Mouse (Mus musculus) megakaryocyte, embryonic 14.5 days (primary cell): Measurements from ENCODE around the gene Anxa7. TPM values are rescaled to one million over a fixed set of nuclear protein-coding genes. Genes with fewer than 3 reads are reported as not detected.

Experiments
- H3K27me3 ChIP-seq: replicated peaks from 2 replicates; pipeline ENCODE3; 2012; ENCODE audit warnings: inconsistent platforms
- H3K36me3 ChIP-seq: replicated peaks from 2 replicates; pipeline ENCODE3; 2012; ENCODE audit warnings: low read length, inconsistent platforms, mixed read lengths
- H3K4me1 ChIP-seq: 2 replicates; pipeline ENCODE4 v1.6.1; 2012; ENCODE audit warnings: inconsistent platforms
- H3K4me3 ChIP-seq: replicated peaks from 2 replicates; pipeline ENCODE3; 2012; ENCODE audit warnings: moderate library complexity, mild to moderate bottlenecking, inconsistent platforms
- H3K9me3 ChIP-seq: 2 replicates; pipeline ENCODE4 v1.6.1; 2012; ENCODE audit warnings: inconsistent platforms
- FLI1 ChIP-seq: IDR thresholded peaks from 2 replicates; pipeline ENCODE4 v1.6.1; 2012; ENCODE audit warnings: low read length, inconsistent platforms, mixed read lengths
- GATA1 ChIP-seq: IDR thresholded peaks from 3 replicates; pipeline ENCODE4 v1.6.1; 2012; ENCODE audit warnings: mixed read lengths, low read length, inconsistent platforms, borderline replicate concordance
- polyA plus RNA-seq: library from polyadenylated mRNA; stranded (reverse); fragments of >175 nt; gene quantifications from 2 replicates; pipeline ENCODE4 v1.2.3, GENCODE M21; 2012; ENCODE audit warnings: low replicate concordance; ENCODE audit not compliant: insufficient read depth

Anxa7 gene
- 37.0 and 167 TPM in 2 replicates for polyA plus RNA-seq

- no peak for TF ChIP-seq FLI1
- TF ChIP-seq GATA1 = no peak
- Histone ChIP-seq H3K4me3 (peak within 1 kb of the TSS; percentile 99), H3K36me3 (peaks cover 37% of the 10 kb centered on the region), H3K9me3 (no peaks in the 10 kb centered on the region), H3K27me3 (no peaks in the 10 kb centered on the region), H3K4me1 (peaks cover 51% of the 10 kb centered on the region)
Measured at GRCm38 (mm10) chr14:20479291-20480194, at the start of gene Anxa7. Gene Anxa7, minus strand, starts transcription at chr14:20480133.

- Histone ChIP-seq H3K36me3 (peaks cover 33% of the 10 kb centered on the region), H3K4me3 (no peak overlapping the region), H3K4me1 (peaks cover 2% of the 10 kb centered on the region; the same call in 1 of the 2 replicates), H3K27me3 (no peaks in the 10 kb centered on the region), H3K9me3 (no peaks in the 10 kb centered on the region)
- TF ChIP-seq GATA1 = no peak
- TF ChIP-seq FLI1 = no peak
Measured at GRCm38 (mm10) chr14:20529643-20530042, 49.7 kb upstream of the Anxa7 start.

- no peak overlapping the region for H3K4me3 ChIP-seq
- H3K4me1 ChIP-seq = no peaks in the 10 kb centered on the region
- H3K9me3 ChIP-seq = no peaks in the 10 kb centered on the region
- H3K36me3 ChIP-seq = peaks cover 78% of the 10 kb centered on the region
- no peaks in the 10 kb centered on the region for H3K27me3 ChIP-seq
- TF ChIP-seq GATA1 (no peak), FLI1 (no peak)
Measured at GRCm38 (mm10) chr14:20520179-20520578, 40.2 kb upstream of the Anxa7 start.

GRCm38 (mm10) chr14:20508424-20508823, 28.5 kb upstream of the Anxa7 start:
- TF ChIP-seq GATA1 = no peak
- TF ChIP-seq FLI1 = no peak
- no peaks in the 10 kb centered on the region for H3K9me3 ChIP-seq

GRCm38 (mm10) chr14:20502966-20503365, 23.0 kb upstream of the Anxa7 start:
- Histone ChIP-seq H3K27me3 (no peaks in the 10 kb centered on the region), H3K36me3 (peaks cover 44% of the 10 kb centered on the region), H3K4me3 (no peak overlapping the region), H3K4me1 (peaks cover 9% of the 10 kb centered on the region), H3K9me3 (no peaks in the 10 kb centered on the region)
- TF ChIP-seq GATA1 = no peak
- no peak for TF ChIP-seq FLI1

More at GRCm38 (mm10) chr14:20508424-20508823, 28.5 kb upstream of the Anxa7 start:
- peaks cover 51% of the 10 kb centered on the region for H3K36me3 ChIP-seq
- H3K4me3 ChIP-seq = peak overlapping the region; percentile 21
- no peaks in the 10 kb centered on the region for H3K27me3 ChIP-seq
- peaks cover 4% of the 10 kb centered on the region; the same call in 1 of the 2 replicates for H3K4me1 ChIP-seq

GRCm38 (mm10) chr14:20499982-20500381, 20.0 kb upstream of the Anxa7 start:
- TF ChIP-seq FLI1 (no peak), GATA1 (no peak)
- peaks cover 55% of the 10 kb centered on the region for H3K36me3 ChIP-seq

GRCm38 (mm10) chr14:20496603-20497002, 16.7 kb upstream of the Anxa7 start, which contains the start of gene Mss51:
Gene Mss51, minus strand, starts transcription at chr14:20496901.
- peaks cover 79% of the 10 kb centered on the region for H3K36me3 ChIP-seq
- TF ChIP-seq FLI1 = no peak
- TF ChIP-seq GATA1 = no peak
- no peaks in the 10 kb centered on the region; the same call in 1 of the 2 replicates for H3K4me1 ChIP-seq
- H3K9me3 ChIP-seq = no peaks in the 10 kb centered on the region
- H3K4me3 ChIP-seq = no peak within 1 kb of the TSS
- no peaks in the 10 kb centered on the region for H3K27me3 ChIP-seq

More at GRCm38 (mm10) chr14:20499982-20500381, 20.0 kb upstream of the Anxa7 start:
- Histone ChIP-seq H3K4me3 (no peak overlapping the region), H3K27me3 (no peaks in the 10 kb centered on the region), H3K9me3 (no peaks in the 10 kb centered on the region), H3K4me1 (peaks cover 9% of the 10 kb centered on the region)

- H3K9me3 ChIP-seq = no peaks in the 10 kb centered on the region
- TF ChIP-seq FLI1 = no peak
- no peak for TF ChIP-seq GATA1
- H3K36me3 ChIP-seq = peaks cover 48% of the 10 kb centered on the region
- H3K4me3 ChIP-seq = no peak overlapping the region
- H3K27me3 ChIP-seq = no peaks in the 10 kb centered on the region
- peaks cover 11% of the 10 kb centered on the region for H3K4me1 ChIP-seq
Measured at GRCm38 (mm10) chr14:20486031-20486430, 6.1 kb upstream of the Anxa7 start.

- TF ChIP-seq FLI1 (no peak), GATA1 (no peak)
- Histone ChIP-seq H3K4me3 (no peak overlapping the region), H3K27me3 (no peaks in the 10 kb centered on the region), H3K9me3 (no peaks in the 10 kb centered on the region), H3K4me1 (peaks cover 31% of the 10 kb centered on the region), H3K36me3 (peaks cover 38% of the 10 kb centered on the region)
Measured at GRCm38 (mm10) chr14:20482051-20482751, 2.3 kb upstream of the Anxa7 start.
